Mouse (Mus musculus) stomach, embryonic 14.5 days (tissue): ENCODE measurements at regions not wholly inside any gene's neighbourhood (a gene's known extent, or its start where the extent isn't known, plus 50 kb on each side); places are given as distances from the start of the nearest gene placed in this dataset.

Experiments
- ATAC-seq: fragments of 200-750 bp; cut with Nextera tagmentation; 2 replicates; pipeline ENCODE4 v1.8.0; 2017; ENCODE audit warnings: low read depth, moderate TSS enrichment; ENCODE audit not compliant: insufficient number of reproducible peaks, insufficient read depth, low FRiP score
- H3K27ac ChIP-seq: fragments of 300-500 bp; sonication (generic); 2 replicates; pipeline ENCODE4 v1.5.1; 2014; ENCODE audit warnings: mild to moderate bottlenecking, low read length, moderate library complexity, mixed read lengths
- H3K27me3 ChIP-seq: fragments of 300-500 bp; sonication (generic); 2 replicates; pipeline ENCODE4 v1.6.1; 2014; ENCODE audit warnings: low read length, control low read depth, mixed read lengths; ENCODE audit not compliant: control insufficient read depth, insufficient read depth
- H3K36me3 ChIP-seq: fragments of 300-500 bp; sonication (generic); 2 replicates; pipeline ENCODE4 v1.6.1; 2014; ENCODE audit warnings: mild to moderate bottlenecking, control low read depth, low read length, moderate library complexity, mixed read lengths; ENCODE audit not compliant: control insufficient read depth, insufficient read depth
- H3K4me1 ChIP-seq: fragments of 300-500 bp; sonication (generic); 2 replicates; pipeline ENCODE4 v1.6.1; 2014; ENCODE audit warnings: low read length, control low read depth, mixed read lengths; ENCODE audit not compliant: control insufficient read depth, insufficient read depth
- H3K4me2 ChIP-seq: fragments of 300-500 bp; sonication (generic); replicated peaks from 2 replicates; pipeline ENCODE4 v1.6.1; 2014; ENCODE audit warnings: low read depth, low read length, control low read depth
- H3K4me3 ChIP-seq: fragments of 300-500 bp; sonication (generic); 2 replicates; pipeline ENCODE4 v1.5.1; 2014; ENCODE audit warnings: low read depth, low read length, control low read depth
- H3K9ac ChIP-seq: fragments of 300-500 bp; sonication (generic); replicated peaks from 2 replicates; pipeline ENCODE4 v1.6.1; 2014; ENCODE audit warnings: low read depth, mild to moderate bottlenecking, control low read depth, low read length, moderate library complexity, mixed read lengths
- H3K9me3 ChIP-seq: fragments of 300-500 bp; sonication (generic); 2 replicates; pipeline ENCODE4 v1.6.1; 2016; ENCODE audit warnings: low read depth, low read length, control low read depth; ENCODE audit not compliant: control insufficient read depth
- WGBS: fragments of 180-500 bp; shearing (Covaris S2); extraction: QIAGEN DNeasy Blood & Tissue Kit; methylation state at CpG from one replicate; pipeline ENCODE4 v1.1.7; 2014; 5-methylcytosine and 5-hydroxymethylcytosine counted together

DNA sequence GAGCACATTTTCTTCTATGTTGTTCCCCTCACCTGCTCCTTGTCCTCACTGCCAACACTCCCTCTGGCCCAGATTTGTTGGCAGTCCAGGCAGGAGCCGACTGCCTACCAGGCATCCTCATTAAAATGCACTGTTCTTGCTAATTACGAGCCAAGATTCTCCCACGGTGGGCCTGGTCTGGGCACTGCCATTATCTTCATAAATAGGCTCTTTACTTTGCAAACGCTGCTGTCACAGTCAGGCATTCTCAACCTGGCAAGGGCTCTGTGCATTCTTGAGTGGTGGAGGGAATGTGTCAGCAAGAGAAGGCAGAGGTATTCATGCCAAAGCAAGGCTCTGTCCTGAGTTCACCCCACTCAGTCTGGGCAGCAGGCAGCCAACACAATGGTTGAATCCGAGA, 59.4 kb upstream of the Sorl1 start:
- Histone ChIP-seq H3K27me3 (no peaks in the 10 kb centered on the region), H3K27ac (no peak overlapping the region), H3K4me3 (no peak overlapping the region), H3K9ac (no peak overlapping the region), H3K9me3 (no peaks in the 10 kb centered on the region), H3K4me1 (peaks cover 8% of the 10 kb centered on the region), H3K36me3 (no peaks in the 10 kb centered on the region), H3K4me2 (no peak overlapping the region)
- WGBS: 57% methylated on average over 5 of the region's 5 CpGs
- ATAC-seq: no peak

DNA sequence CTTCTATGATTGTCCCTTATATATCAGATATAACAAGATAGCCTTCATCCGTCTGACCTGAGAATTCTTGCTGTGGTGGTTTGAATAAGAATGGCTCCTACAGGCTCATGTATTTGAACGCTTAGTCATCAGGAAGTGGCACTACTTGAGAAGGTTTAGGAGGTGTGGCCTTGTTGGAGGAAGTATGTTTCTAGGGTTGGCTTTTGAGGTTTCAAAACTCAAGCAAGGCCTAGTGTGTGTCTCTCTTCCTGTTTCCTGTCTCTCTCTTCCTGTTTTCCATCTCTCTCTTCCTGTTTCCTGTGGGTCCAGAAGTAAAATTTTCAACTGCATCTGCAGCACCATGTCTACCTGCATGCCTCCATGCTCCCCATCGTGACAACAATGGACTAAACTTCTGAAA, 58.3 kb upstream of the Sorl1 start:
- Histone ChIP-seq H3K27me3 (no peaks in the 10 kb centered on the region), H3K4me2 (no peak overlapping the region), H3K4me3 (no peak overlapping the region), H3K27ac (no peak overlapping the region), H3K36me3 (no peaks in the 10 kb centered on the region), H3K9ac (no peak overlapping the region), H3K9me3 (no peaks in the 10 kb centered on the region), H3K4me1 (peaks cover 4% of the 10 kb centered on the region)
- ATAC-seq: no peak
- WGBS: 90% methylated on average over 3 of the region's 3 CpGs

DNA sequence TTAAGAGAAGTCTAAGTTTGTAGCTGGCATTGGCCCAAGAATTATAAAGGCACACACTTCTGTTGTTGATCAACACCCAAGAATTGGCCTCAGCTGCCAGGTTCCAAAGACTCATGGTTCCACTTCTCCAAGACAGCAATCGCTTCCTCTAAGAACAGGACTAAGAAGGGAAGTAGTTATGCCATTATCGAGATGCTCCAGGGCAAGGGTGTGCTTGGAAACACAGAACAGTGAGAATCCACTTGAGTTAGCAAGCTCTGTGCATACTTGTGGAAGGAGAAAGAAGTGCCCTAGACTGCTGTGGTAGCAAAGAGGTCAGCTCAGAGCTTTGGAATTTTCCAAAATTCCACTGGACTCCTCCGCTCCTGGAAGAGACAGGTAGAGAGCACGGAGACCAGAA, 56.1 kb upstream of the Sorl1 start:
- no peaks in the 10 kb centered on the region for H3K4me1 ChIP-seq
- WGBS: 80% methylated on average over 4 of the region's 4 CpGs
- no peak overlapping the region for H3K4me2 ChIP-seq
- no peak for ATAC-seq
- H3K36me3 ChIP-seq: no peaks in the 10 kb centered on the region
- no peaks in the 10 kb centered on the region for H3K9me3 ChIP-seq
- no peak overlapping the region for H3K9ac ChIP-seq
- H3K4me3 ChIP-seq: no peak overlapping the region
- H3K27me3 ChIP-seq: no peaks in the 10 kb centered on the region
- H3K27ac ChIP-seq: no peak overlapping the region

DNA sequence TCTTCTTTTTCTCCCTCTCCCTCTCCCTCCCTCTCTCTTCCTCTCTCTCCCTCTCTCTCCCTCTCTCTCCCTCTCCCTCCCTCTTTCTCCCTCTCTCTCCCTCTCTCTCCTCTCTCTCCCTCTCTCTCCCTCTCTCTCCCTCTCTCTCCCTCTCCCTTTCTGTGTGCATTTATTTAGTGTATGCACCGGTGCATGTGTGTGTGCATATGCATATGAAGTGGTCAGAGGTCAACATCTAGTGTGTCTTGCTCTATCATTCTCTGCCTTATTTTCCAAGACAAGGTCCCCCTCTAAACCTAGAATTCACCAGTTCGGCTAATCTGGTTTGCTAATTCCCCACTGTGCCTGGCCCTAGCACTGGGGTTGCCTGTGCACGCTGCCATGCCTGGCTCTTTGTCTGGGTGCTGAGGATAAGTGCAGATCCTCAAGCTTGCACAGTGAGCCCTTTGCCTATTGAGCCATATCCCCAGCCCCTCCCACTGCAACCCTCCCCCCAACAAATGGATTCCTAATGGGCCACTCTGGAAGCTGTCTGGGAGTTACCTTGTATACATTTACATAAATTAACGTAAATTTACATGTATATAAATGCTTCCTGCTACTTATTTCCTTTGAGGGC, 54.8 kb upstream of the Sorl1 start:
- Histone ChIP-seq H3K27me3 (no peaks in the 10 kb centered on the region), H3K4me1 (no peaks in the 10 kb centered on the region), H3K36me3 (no peaks in the 10 kb centered on the region), H3K4me3 (no peak overlapping the region), H3K9ac (no peak overlapping the region), H3K27ac (no peak overlapping the region), H3K4me2 (no peak overlapping the region), H3K9me3 (no peaks in the 10 kb centered on the region)
- 44% methylated on average over 4 of the region's 4 CpGs for WGBS
- no peak for ATAC-seq

DNA sequence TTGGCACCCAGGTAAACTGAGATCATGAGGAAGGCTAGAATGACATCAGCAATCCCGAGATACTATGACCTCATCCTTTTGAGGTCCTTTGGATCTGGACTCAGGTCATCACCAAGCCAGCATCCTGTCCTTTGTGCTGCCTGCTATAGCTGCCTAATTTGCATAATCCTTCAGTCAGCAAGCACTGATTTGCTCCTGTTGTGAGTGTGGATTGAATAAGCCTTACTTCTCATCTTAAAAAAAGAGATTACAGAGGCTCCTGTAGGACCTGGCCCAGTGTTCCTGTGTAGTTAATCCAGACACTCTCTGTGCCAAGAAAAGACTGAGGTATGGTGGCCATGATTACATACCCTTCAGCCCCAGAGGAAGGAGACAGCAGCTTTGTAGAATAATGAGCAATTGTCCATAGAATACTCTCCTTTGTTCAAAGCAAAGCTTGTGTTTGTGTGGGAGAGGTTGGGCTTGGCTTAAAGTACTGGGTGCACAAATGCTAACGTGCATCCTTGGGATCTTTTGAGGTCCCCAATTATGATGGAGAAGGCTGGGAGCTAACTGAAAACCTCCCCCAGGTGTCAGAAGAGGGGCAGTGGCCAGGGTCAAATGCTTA, 50.4 kb upstream of the Sorl1 start:
- H3K36me3 ChIP-seq: no peaks in the 10 kb centered on the region
- 57% methylated on average over 2 of the region's 2 CpGs for whole genome bisulfite sequencing
- ATAC-seq: no peak
- H3K27ac ChIP-seq: no peak overlapping the region
- no peak overlapping the region for H3K9ac ChIP-seq
- no peaks in the 10 kb centered on the region for H3K27me3 ChIP-seq
- H3K4me3 ChIP-seq: no peak overlapping the region
- no peaks in the 10 kb centered on the region for H3K9me3 ChIP-seq
- H3K4me1 ChIP-seq: no peaks in the 10 kb centered on the region
- no peak overlapping the region for H3K4me2 ChIP-seq
